Mouse (Mus musculus) embryonic facial prominence, embryonic 12.5 days (tissue): ENCODE data around the gene Nr1i3. TPM values are rescaled to one million over a fixed set of nuclear protein-coding genes. Genes with fewer than 3 reads are reported as not detected.
A peak's percentile ranks its signal among the peaks of the same experiment; 100 is the strongest.

Experiments
- ATAC-seq: fragments of 200-750 bp; cut with Nextera tagmentation; 2 replicates; pipeline ENCODE4 v1.8.0; 2017; ENCODE audit not compliant: insufficient number of reproducible peaks, insufficient read depth, low FRiP score, low TSS enrichment
- H3K27ac ChIP-seq: fragments of 300-500 bp; sonication (generic); 2 replicates; pipeline ENCODE4 v1.5.1; 2016; ENCODE audit warnings: mild to moderate bottlenecking
- H3K27me3 ChIP-seq: fragments of 300-500 bp; sonication (generic); 2 replicates; pipeline ENCODE4 v1.6.1; 2016; ENCODE audit warnings: mild to moderate bottlenecking, moderate library complexity
- H3K36me3 ChIP-seq: fragments of 300-500 bp; sonication (generic); 2 replicates; pipeline ENCODE4 v1.6.1; 2016; ENCODE audit warnings: mild to moderate bottlenecking
- H3K4me1 ChIP-seq: fragments of 300-500 bp; sonication (generic); 2 replicates; pipeline ENCODE4 v1.6.1; 2016
- H3K4me2 ChIP-seq: fragments of 300-500 bp; sonication (generic); replicated peaks from 2 replicates; pipeline ENCODE4 v1.6.1; 2016; ENCODE audit warnings: mild to moderate bottlenecking, moderate library complexity
- H3K4me3 ChIP-seq: fragments of 300-500 bp; sonication (generic); 2 replicates; pipeline ENCODE4 v1.5.1; 2016; ENCODE audit warnings: mild to moderate bottlenecking
- H3K9ac ChIP-seq: fragments of 300-500 bp; sonication (generic); 2 replicates; pipeline ENCODE4 v1.6.1; 2016; ENCODE audit warnings: mild to moderate bottlenecking, moderate library complexity
- H3K9me3 ChIP-seq: fragments of 300-500 bp; sonication (generic); 2 replicates; pipeline ENCODE4 v1.6.1; 2016; ENCODE audit warnings: mild to moderate bottlenecking, moderate library complexity
- WGBS: fragments of 180-500 bp; shearing (Covaris S2); methylation state at CpG from one replicate; pipeline ENCODE4 v1.1.7; 2016; 5-methylcytosine and 5-hydroxymethylcytosine counted together
- polyA plus RNA-seq: library from polyadenylated mRNA; unstranded; fragments of >200 nt; fragmentation: Nextera tagmentation; extraction: Ambion mirVana; gene quantifications from 2 replicates; pipeline ENCODE4 v1.2.1, GENCODE M21; 2016

Gene Nr1i3
- polyA plus RNA-seq, 1 experiment from 2014 or later = 0.26 TPM

GRCm38 (mm10) chr1:171223168-171223567, 9.4 kb downstream of the Nr1i3 start:
- ATAC-seq = no peak
- 80% methylated on average over 6 of the region's 6 CpGs for WGBS
- H3K27me3 ChIP-seq = no peaks in the 10 kb centered on the region
- H3K9ac ChIP-seq = no peak overlapping the region
- H3K4me1 ChIP-seq = peaks cover 9% of the 10 kb centered on the region
- peak overlapping the region; percentile 87 for H3K27ac ChIP-seq
- H3K4me3 ChIP-seq = peak overlapping the region; percentile 56; the same call in 1 of the 2 replicates
- no peaks in the 10 kb centered on the region for H3K9me3 ChIP-seq
- H3K36me3 ChIP-seq = no peaks in the 10 kb centered on the region
- peak overlapping the region; percentile 74 for H3K4me2 ChIP-seq

- Histone ChIP-seq H3K4me1 (peaks cover 9% of the 10 kb centered on the region), H3K4me3 (no peak overlapping the region), H3K9me3 (no peaks in the 10 kb centered on the region), H3K36me3 (no peaks in the 10 kb centered on the region), H3K27me3 (no peaks in the 10 kb centered on the region), H3K27ac (no peak overlapping the region), H3K9ac (no peak overlapping the region), H3K4me2 (no peak overlapping the region)
- 75% methylated on average over 2 of the region's 2 CpGs for WGBS
- ATAC-seq = no peak
These were observed 10.0 kb downstream of the Nr1i3 start for GRCm38 (mm10) chr1:171223796-171224195.

- no peak within 1 kb of the TSS for H3K4me3 ChIP-seq
- 79% methylated on average over 5 of the region's 5 CpGs for WGBS
- no peaks in the 10 kb centered on the region for H3K9me3 ChIP-seq
- no peak within 1 kb of the TSS for H3K4me2 ChIP-seq
- H3K27ac ChIP-seq = no peak within 1 kb of the TSS
- H3K9ac ChIP-seq = no peak within 1 kb of the TSS
- no peaks in the 10 kb centered on the region for H3K36me3 ChIP-seq
- ATAC-seq = no peak
- no peaks in the 10 kb centered on the region for H3K27me3 ChIP-seq
- H3K4me1 ChIP-seq = peaks cover 9% of the 10 kb centered on the region
These were observed 11.1 kb downstream of the Nr1i3 start, which contains the start of gene Apoa2 for GRCm38 (mm10) chr1:171224857-171225256. Apoa2 (plus strand) TSS chr1:171225054.

- Histone ChIP-seq H3K36me3 (no peaks in the 10 kb centered on the region), H3K9me3 (no peaks in the 10 kb centered on the region), H3K4me3 (no peak overlapping the region), H3K27me3 (no peaks in the 10 kb centered on the region), H3K9ac (no peak overlapping the region), H3K4me2 (no peak overlapping the region), H3K27ac (no peak overlapping the region), H3K4me1 (peaks cover 9% of the 10 kb centered on the region)
- no peak for ATAC-seq
- WGBS = 42% methylated on average over 4 of the region's 4 CpGs
These were observed 13.0 kb downstream of the Nr1i3 start for GRCm38 (mm10) chr1:171226780-171227179.

- no peaks in the 10 kb centered on the region for H3K36me3 ChIP-seq
- H3K4me2 ChIP-seq = no peak overlapping the region
- no peaks in the 10 kb centered on the region for H3K9me3 ChIP-seq
- H3K27ac ChIP-seq = no peak overlapping the region
- H3K4me3 ChIP-seq = no peak overlapping the region
- no peak for ATAC-seq
- 83% methylated on average over 1 of the region's 1 CpGs for WGBS
- H3K9ac ChIP-seq = no peak overlapping the region
- H3K27me3 ChIP-seq = no peaks in the 10 kb centered on the region
- peaks cover 9% of the 10 kb centered on the region for H3K4me1 ChIP-seq
These were observed 14.1 kb downstream of the Nr1i3 start for GRCm38 (mm10) chr1:171227879-171228278.

- ATAC-seq = no peak
- Histone ChIP-seq H3K27ac (no peak overlapping the region), H3K4me3 (no peak overlapping the region), H3K36me3 (peaks cover 14% of the 10 kb centered on the region), H3K4me2 (no peak overlapping the region), H3K4me1 (peaks cover 9% of the 10 kb centered on the region), H3K9me3 (no peaks in the 10 kb centered on the region), H3K9ac (no peak overlapping the region), H3K27me3 (no peaks in the 10 kb centered on the region)
- 36% methylated on average over 6 of the region's 6 CpGs for WGBS
These were observed 16.0 kb downstream of the Nr1i3 start for GRCm38 (mm10) chr1:171229750-171230149.

GRCm38 (mm10) chr1:171230215-171230614, 16.4 kb downstream of the Nr1i3 start:
- Histone ChIP-seq H3K4me2 (no peak overlapping the region), H3K4me1 (peaks cover 9% of the 10 kb centered on the region), H3K4me3 (no peak overlapping the region), H3K27me3 (no peaks in the 10 kb centered on the region), H3K27ac (0 out of 2 replicates have a peak overlapping the region, but pooled peaks have one; percentile 17), H3K9me3 (no peaks in the 10 kb centered on the region), H3K36me3 (peaks cover 19% of the 10 kb centered on the region), H3K9ac (no peak overlapping the region)
- WGBS = 18% methylated on average over 3 of the region's 3 CpGs
- no peak for ATAC-seq

- H3K9ac ChIP-seq = no peak overlapping the region
- no peak overlapping the region for H3K4me3 ChIP-seq
- no peak overlapping the region for H3K4me2 ChIP-seq
- H3K27ac ChIP-seq = no peak overlapping the region
- ATAC-seq = no peak
- H3K9me3 ChIP-seq = no peaks in the 10 kb centered on the region
- peaks cover 9% of the 10 kb centered on the region for H3K4me1 ChIP-seq
- H3K36me3 ChIP-seq = peaks cover 35% of the 10 kb centered on the region
- 54% methylated on average over 4 of the region's 4 CpGs for WGBS
- H3K27me3 ChIP-seq = no peaks in the 10 kb centered on the region
These were observed 18.1 kb downstream of the Nr1i3 start for GRCm38 (mm10) chr1:171231844-171232243.

GRCm38 (mm10) chr1:171232348-171232747, 18.6 kb downstream of the Nr1i3 start:
- H3K4me3 ChIP-seq = no peak overlapping the region
- no peaks in the 10 kb centered on the region for H3K9me3 ChIP-seq
- ATAC-seq = no peak
- H3K36me3 ChIP-seq = peaks cover 40% of the 10 kb centered on the region
- H3K9ac ChIP-seq = no peak overlapping the region
- H3K27me3 ChIP-seq = no peaks in the 10 kb centered on the region
- WGBS = 84% methylated on average over 5 of the region's 5 CpGs
- no peak overlapping the region for H3K27ac ChIP-seq
- peaks cover 9% of the 10 kb centered on the region for H3K4me1 ChIP-seq
- no peak overlapping the region for H3K4me2 ChIP-seq

GRCm38 (mm10) chr1:171232800-171233730, 19.3 kb downstream of the Nr1i3 start:
- Histone ChIP-seq H3K4me1 (peaks cover 9% of the 10 kb centered on the region), H3K36me3 (peaks cover 47% of the 10 kb centered on the region), H3K9ac (no peak overlapping the region), H3K27ac (no peak overlapping the region), H3K4me2 (no peak overlapping the region), H3K9me3 (no peaks in the 10 kb centered on the region), H3K27me3 (no peaks in the 10 kb centered on the region), H3K4me3 (no peak overlapping the region)
- 85% methylated on average over 12 of the region's 12 CpGs for WGBS
- no peak for ATAC-seq

GRCm38 (mm10) chr1:171234126-171234525, 20.4 kb downstream of the Nr1i3 start, which contains the start of gene Fcer1g:
Fcer1g (minus strand) TSS chr1:171234365.
- Histone ChIP-seq H3K27ac (no peak within 1 kb of the TSS), H3K4me1 (peaks cover 9% of the 10 kb centered on the region), H3K27me3 (no peaks in the 10 kb centered on the region), H3K4me3 (no peak within 1 kb of the TSS), H3K36me3 (peaks cover 57% of the 10 kb centered on the region), H3K4me2 (no peak within 1 kb of the TSS), H3K9ac (no peak within 1 kb of the TSS), H3K9me3 (no peaks in the 10 kb centered on the region)
- 92% methylated on average over 14 of the region's 14 CpGs for WGBS
- ATAC-seq = no peak

- peaks cover 60% of the 10 kb centered on the region for H3K36me3 ChIP-seq
- 91% methylated on average over 4 of the region's 4 CpGs for WGBS
These were observed 20.8 kb downstream of the Nr1i3 start for GRCm38 (mm10) chr1:171234538-171234937.

More at GRCm38 (mm10) chr1:171234538-171234937, 20.8 kb downstream of the Nr1i3 start:
- H3K4me1 ChIP-seq = peaks cover 9% of the 10 kb centered on the region
- no peak overlapping the region for H3K4me3 ChIP-seq
- ATAC-seq = no peak
- H3K4me2 ChIP-seq = no peak overlapping the region
- H3K9ac ChIP-seq = no peak overlapping the region
- H3K27me3 ChIP-seq = no peaks in the 10 kb centered on the region
- no peaks in the 10 kb centered on the region for H3K9me3 ChIP-seq
- H3K27ac ChIP-seq = no peak overlapping the region
